ENCODE assay signal across 8 mouse cellular contexts in genomic region chr13:21754294-21755001, GRCm38 (mm10). TPM values are rescaled to one million over a fixed set of nuclear protein-coding genes. Genes with fewer than 3 reads are reported as not detected.
DNase-seq lines count a peak whose midpoint lies in the region; ATAC-seq and TF ChIP-seq lines count a peak whose summit lies in the region.
"Not testable (repeated sequence)": the region's sequence is repeated elsewhere in the genome, so short reads cannot be mapped to it uniquely, and the experiment has no call there.

No protein-coding gene starts in this region.

- 0% methylated on average over 21 of the region's 26 CpGs for WGBS in forebrain, postnatal 0 days
- WGBS in hindbrain, postnatal 0 days, result under 1% methylated on average over 18 of the region's 26 CpGs
- 2% methylated on average over 16 of the region's 26 CpGs for WGBS in limb, embryonic 12.5 days

- not testable (repeated sequence) for H3K4me1 ChIP-seq in forebrain, postnatal 0 days (ENCODE audit: insufficient read depth); hindbrain, postnatal 0 days (ENCODE audit: insufficient read depth, low read length)
- H3K4me1 ChIP-seq in limb, embryonic 12.5 days (replicated peaks), result peaks cover 18% of the 10 kb centered on the region

- H3K36me3 ChIP-seq in forebrain, postnatal 0 days (ENCODE audit: insufficient read depth); hindbrain, postnatal 0 days (ENCODE audit: insufficient read depth, low read length); limb, embryonic 12.5 days: not testable (repeated sequence)

- 0 out of 2 replicates have a peak overlapping the region, but pooled peaks have one; percentile 23 for H3K27ac ChIP-seq in forebrain, postnatal 0 days (ENCODE audit: low read depth, low read length)
- peak overlapping the region; percentile 90; the same call in 1 of the 2 replicates for H3K27ac ChIP-seq in hindbrain, postnatal 0 days
- H3K27ac ChIP-seq in limb, embryonic 12.5 days, result peak overlapping the region; percentile 95

- H3K4me2 ChIP-seq in forebrain, postnatal 0 days (ENCODE audit: low read depth), result peak overlapping the region; percentile 68
- H3K4me2 ChIP-seq in hindbrain, postnatal 0 days (ENCODE audit: low read depth, low read length), result peak overlapping the region; percentile 64
- peak overlapping the region; percentile 73 for H3K4me2 ChIP-seq in limb, embryonic 12.5 days

- H3K9ac ChIP-seq in forebrain, postnatal 0 days, result peak overlapping the region; percentile 44; the same call in 1 of the 2 replicates
- peak overlapping the region; percentile 38; the same call in 1 of the 2 replicates for H3K9ac ChIP-seq in hindbrain, postnatal 0 days (replicated peaks; ENCODE audit: low read length)
- H3K9ac ChIP-seq in limb, embryonic 12.5 days (replicated peaks), result peak overlapping the region; percentile 66

- H3K27me3 ChIP-seq in forebrain, postnatal 0 days (ENCODE audit: insufficient read depth, low read length); hindbrain, postnatal 0 days (ENCODE audit: insufficient read depth, low read length); limb, embryonic 12.5 days: not testable (repeated sequence)

- ATAC-seq in common myeloid progenitor, adult 5-6 weeks (replicated peaks; ENCODE audit: low read depth, poor library complexity, severe bottlenecking), result peak; percentile 22
- ATAC-seq in forebrain, postnatal 0 days, result 0 out of 2 replicates have a peak, but pooled peaks have one; percentile 0
- ATAC-seq in hindbrain, postnatal 0 days; limb, embryonic 12.5 days (ENCODE audit: insufficient number of reproducible peaks, insufficient read depth, low FRiP score, low TSS enrichment, low read depth): not testable (repeated sequence)
- peak; percentile 28 for ATAC-seq in megakaryocyte progenitor cell, adult 5-6 weeks (replicated peaks; ENCODE audit: poor library complexity)

- not testable (repeated sequence) for H3K9me3 ChIP-seq in forebrain, postnatal 0 days (ENCODE audit: low read length); hindbrain, postnatal 0 days (ENCODE audit: low read length); limb, embryonic 12.5 days

- peak; percentile 67 for DNase-seq in Muller cell, postnatal 12 days (ENCODE audit: inconsistent ontology term)
- DNase-seq in forebrain, postnatal 0 days, result peak; percentile 66
- DNase-seq in hindbrain, postnatal 0 days (ENCODE audit: low spot score), result peak; percentile 64
- DNase-seq in right cerebral cortex, adult 2 months (ENCODE audit: low spot score in 2 of 2), result peak; percentile 37 to 40
- peak; percentile 51 for DNase-seq in yolk sac, embryonic 10.5 days (ENCODE audit: low spot score)

- H3K4me3 ChIP-seq in forebrain, postnatal 0 days (ENCODE audit: low read depth, low read length), result peak overlapping the region; percentile 43
- H3K4me3 ChIP-seq in hindbrain, postnatal 0 days (ENCODE audit: low read length), result peak overlapping the region; percentile 44
- H3K4me3 ChIP-seq in limb, embryonic 12.5 days (replicated peaks), result peak overlapping the region; percentile 47

- TF ChIP-seq CTCF in forebrain, postnatal 0 days (IDR thresholded peaks at IDR 0.05; ENCODE audit: low read depth); hindbrain, postnatal 0 days (IDR thresholded peaks at IDR 0.05; ENCODE audit: low read depth): not testable (repeated sequence)

RNA-seq across cellular contexts. Expression of gene Hist1h2bn, which starts 0.5 kb away (rescaled TPM):
- 1,475 and 1,634 TPM in 2 replicates for total RNA-seq in common myeloid progenitor, adult 5-6 weeks (2017)
- 157 and 249 TPM in 2 replicates for total RNA-seq in forebrain, postnatal 0 days (2014; rRNA removed)
- polyA plus RNA-seq in forebrain, postnatal 0 days (2015; fragmentation: Nextera tagmentation; extraction: Ambion mirVana), result not detected in 2 replicates
- total RNA-seq in hindbrain, postnatal 0 days (2014; rRNA removed), result 864 and 1,352 TPM in 2 replicates
- 1.1 TPM in 1 of 2 replicates, not detected in the other for polyA plus RNA-seq in hindbrain, postnatal 0 days (2015; fragmentation: Nextera tagmentation; extraction: Ambion mirVana)
- polyA plus RNA-seq in limb, embryonic 12.5 days (2016; fragmentation: Nextera tagmentation; extraction: Ambion mirVana), result 8.0 and 9.8 TPM in 2 replicates
- total RNA-seq in megakaryocyte progenitor cell, adult 5-6 weeks (2015), result 350 and 353 TPM in 2 replicates
- total RNA-seq in megakaryocyte progenitor cell, adult 5-6 weeks (2017), result 1,312 and 1,339 TPM in 2 replicates

RNA-seq across cellular contexts. Expression of gene Hist1h2ak, which starts 0.8 kb away (rescaled TPM):
- total RNA-seq in common myeloid progenitor, adult 5-6 weeks (2017), result 950 and 1,047 TPM in 2 replicates
- total RNA-seq in forebrain, postnatal 0 days (2014; rRNA removed), result 242 and 258 TPM in 2 replicates
- polyA plus RNA-seq in forebrain, postnatal 0 days (2015; fragmentation: Nextera tagmentation; extraction: Ambion mirVana), result 4.4 and 5.2 TPM in 2 replicates
- 429 and 552 TPM in 2 replicates for total RNA-seq in hindbrain, postnatal 0 days (2014; rRNA removed)
- 9.9 and 13.6 TPM in 2 replicates for polyA plus RNA-seq in hindbrain, postnatal 0 days (2015; fragmentation: Nextera tagmentation; extraction: Ambion mirVana)
- 51.3 and 71.5 TPM in 2 replicates for polyA plus RNA-seq in limb, embryonic 12.5 days (2016; fragmentation: Nextera tagmentation; extraction: Ambion mirVana)
- total RNA-seq in megakaryocyte progenitor cell, adult 5-6 weeks (2015), result 79.0 and 135 TPM in 2 replicates
- 1,123 and 1,182 TPM in 2 replicates for total RNA-seq in megakaryocyte progenitor cell, adult 5-6 weeks (2017)

RNA-seq across cellular contexts. Expression of gene Hist1h4k, which starts 4.1 kb away (rescaled TPM):
- total RNA-seq in common myeloid progenitor, adult 5-6 weeks (2017), result 4,229 and 5,615 TPM in 2 replicates
- 635 and 850 TPM in 2 replicates for total RNA-seq in forebrain, postnatal 0 days (2014; rRNA removed)
- not detected in 2 replicates for polyA plus RNA-seq in forebrain, postnatal 0 days (2015; fragmentation: Nextera tagmentation; extraction: Ambion mirVana)
- total RNA-seq in hindbrain, postnatal 0 days (2014; rRNA removed), result 380 and 998 TPM in 2 replicates
- 1.6 and 1.9 TPM in 2 replicates for polyA plus RNA-seq in hindbrain, postnatal 0 days (2015; fragmentation: Nextera tagmentation; extraction: Ambion mirVana)
- polyA plus RNA-seq in limb, embryonic 12.5 days (2016; fragmentation: Nextera tagmentation; extraction: Ambion mirVana), result 5.4 and 11.3 TPM in 2 replicates
- 58.4 and 76.4 TPM in 2 replicates for total RNA-seq in megakaryocyte progenitor cell, adult 5-6 weeks (2015)
- 2,633 and 2,646 TPM in 2 replicates for total RNA-seq in megakaryocyte progenitor cell, adult 5-6 weeks (2017)

RNA-seq across cellular contexts. Expression of gene Hist1h4j, which starts 19.6 kb away (rescaled TPM):
- 469 and 581 TPM in 2 replicates for total RNA-seq in common myeloid progenitor, adult 5-6 weeks (2017)
- total RNA-seq in forebrain, postnatal 0 days (2014; rRNA removed), result 282 and 307 TPM in 2 replicates
- polyA plus RNA-seq in forebrain, postnatal 0 days (2015; fragmentation: Nextera tagmentation; extraction: Ambion mirVana), result not detected in 2 replicates
- total RNA-seq in hindbrain, postnatal 0 days (2014; rRNA removed), result 1,214 and 1,310 TPM in 2 replicates
- polyA plus RNA-seq in hindbrain, postnatal 0 days (2015; fragmentation: Nextera tagmentation; extraction: Ambion mirVana), result not detected in 2 replicates
- 0.88 and 0.99 TPM in 2 replicates for polyA plus RNA-seq in limb, embryonic 12.5 days (2016; fragmentation: Nextera tagmentation; extraction: Ambion mirVana)
- 3.0 and 6.7 TPM in 2 replicates for total RNA-seq in megakaryocyte progenitor cell, adult 5-6 weeks (2015)
- 303 and 332 TPM in 2 replicates for total RNA-seq in megakaryocyte progenitor cell, adult 5-6 weeks (2017)

RNA-seq across cellular contexts. Expression of gene Hist1h1b, which starts 26.0 kb away (rescaled TPM):
- total RNA-seq in common myeloid progenitor, adult 5-6 weeks (2017), result 1,123 and 1,267 TPM in 2 replicates
- total RNA-seq in forebrain, postnatal 0 days (2014; rRNA removed), result 140 and 182 TPM in 2 replicates
- 4.0 and 4.7 TPM in 2 replicates for polyA plus RNA-seq in forebrain, postnatal 0 days (2015; fragmentation: Nextera tagmentation; extraction: Ambion mirVana)
- total RNA-seq in hindbrain, postnatal 0 days (2014; rRNA removed), result 263 and 411 TPM in 2 replicates
- 10.0 and 11.7 TPM in 2 replicates for polyA plus RNA-seq in hindbrain, postnatal 0 days (2015; fragmentation: Nextera tagmentation; extraction: Ambion mirVana)
- polyA plus RNA-seq in limb, embryonic 12.5 days (2016; fragmentation: Nextera tagmentation; extraction: Ambion mirVana), result 40.4 and 49.4 TPM in 2 replicates
- 614 and 670 TPM in 2 replicates for total RNA-seq in megakaryocyte progenitor cell, adult 5-6 weeks (2015)
- total RNA-seq in megakaryocyte progenitor cell, adult 5-6 weeks (2017), result 1,549 and 1,625 TPM in 2 replicates

Comparison
In these comparisons a context has a peak if more than half of its experiments do, and no peak if none do; other contexts are left out.
1. H3K27ac ChIP-seq: peak in every context shown above with its lines; median percentile 95 in limb, embryonic 12.5 days; 90 in hindbrain, postnatal 0 days; 23 in forebrain, postnatal 0 days.